Mouse (Mus musculus): Measurements from ENCODE around the gene Ubp1.

DNA sequence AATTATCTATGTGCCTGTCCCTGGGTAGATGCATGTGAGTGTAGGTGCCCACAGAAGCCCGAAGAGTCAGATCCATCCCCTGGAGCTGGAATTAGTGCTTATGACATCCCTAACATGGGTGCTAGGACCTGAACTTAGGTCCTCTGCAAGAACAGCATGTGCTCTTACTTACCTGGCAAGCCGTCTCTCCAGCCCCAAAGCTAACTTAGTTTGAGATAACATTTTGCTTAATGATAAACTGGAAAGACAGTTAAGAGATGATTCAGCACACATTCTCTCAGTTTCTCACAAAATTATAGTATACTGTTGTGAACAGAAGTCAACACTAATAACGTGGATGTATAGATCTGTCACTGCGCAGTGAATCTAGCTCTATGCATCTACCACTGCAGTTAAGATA, 36.1 kb downstream of the Ubp1 start:
- TF ChIP-seq CTCF (IDR thresholded peaks at IDR 0.05; ENCODE audit: low read depth) (no peak), EP300 (IDR thresholded peaks at IDR 0.05; ENCODE audit: low read depth) (no peak)
